Mouse (Mus musculus): ENCODE measurements around the gene Duox2.
A peak's percentile ranks its signal among the peaks of the same experiment; 100 is the strongest.

The Duox2 gene

DNA sequence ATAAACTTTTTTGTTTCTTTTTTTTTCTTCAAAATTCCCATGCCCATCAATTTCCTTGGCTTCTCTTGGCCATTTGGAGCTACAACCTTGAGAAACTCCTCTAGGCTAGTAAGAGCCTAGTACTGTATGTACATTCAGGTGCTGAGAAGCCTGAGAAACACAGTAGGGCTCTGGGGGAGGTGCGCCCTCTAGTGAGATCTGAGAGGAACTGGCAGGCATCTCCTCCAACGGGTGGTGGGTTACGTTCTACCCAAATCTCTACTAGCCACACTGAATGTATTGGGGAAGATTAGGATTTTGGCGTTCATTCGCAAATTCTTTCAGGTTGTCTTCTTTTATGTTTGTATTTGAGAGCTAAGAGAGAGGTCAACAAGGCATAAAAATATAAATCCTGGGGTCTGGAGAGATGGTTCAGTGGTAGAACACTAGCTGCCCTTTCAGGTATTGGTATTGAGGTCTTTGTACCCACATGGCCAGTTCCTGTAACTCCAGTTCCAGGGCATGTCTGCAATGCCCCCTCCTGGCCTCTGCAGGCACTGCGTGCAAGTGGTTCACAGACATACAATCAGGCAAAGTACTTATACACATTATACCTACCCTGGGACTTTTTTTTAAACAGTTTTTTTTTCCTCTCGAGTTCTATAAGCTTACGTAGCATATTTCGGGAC is 4.5 kb upstream of the Duox2 start:
- peak; percentile 67 for DNase-seq (ENCODE audit: extremely low spot score)

DNA sequence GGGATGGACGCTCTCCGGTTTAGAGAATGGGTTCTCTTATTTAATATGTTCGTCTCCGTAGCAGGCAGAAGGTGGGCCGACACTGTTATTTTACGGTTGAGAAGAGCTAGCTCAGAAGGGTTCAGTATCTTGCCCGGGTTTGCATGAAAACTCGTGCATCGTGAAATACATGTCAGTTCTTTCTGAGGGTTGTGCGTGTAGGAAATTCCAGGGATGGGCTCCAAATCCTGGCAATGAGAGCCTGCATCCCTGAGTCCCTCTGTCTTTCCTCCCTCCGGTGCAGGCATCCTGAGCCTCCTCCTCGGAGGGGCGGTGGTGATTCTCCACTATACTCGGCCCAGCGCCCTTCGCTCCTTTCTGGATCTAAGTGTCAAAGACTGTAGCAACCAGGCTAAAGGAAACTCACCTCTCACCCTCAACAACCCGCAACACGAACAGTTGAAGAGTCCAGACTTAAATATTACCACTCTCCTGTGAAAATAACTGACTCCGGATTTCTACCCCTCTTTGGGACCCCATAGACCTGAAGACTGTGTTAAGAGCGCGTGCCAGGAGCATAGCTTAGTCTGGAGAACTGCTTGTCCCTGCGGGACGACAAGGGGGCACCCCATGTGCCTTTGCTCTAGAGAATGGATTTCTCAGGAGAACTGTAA is 3.8 kb upstream of the Duox2 start:
- peak; percentile 2 for DNase-seq (ENCODE audit: extremely low spot score)

DNA sequence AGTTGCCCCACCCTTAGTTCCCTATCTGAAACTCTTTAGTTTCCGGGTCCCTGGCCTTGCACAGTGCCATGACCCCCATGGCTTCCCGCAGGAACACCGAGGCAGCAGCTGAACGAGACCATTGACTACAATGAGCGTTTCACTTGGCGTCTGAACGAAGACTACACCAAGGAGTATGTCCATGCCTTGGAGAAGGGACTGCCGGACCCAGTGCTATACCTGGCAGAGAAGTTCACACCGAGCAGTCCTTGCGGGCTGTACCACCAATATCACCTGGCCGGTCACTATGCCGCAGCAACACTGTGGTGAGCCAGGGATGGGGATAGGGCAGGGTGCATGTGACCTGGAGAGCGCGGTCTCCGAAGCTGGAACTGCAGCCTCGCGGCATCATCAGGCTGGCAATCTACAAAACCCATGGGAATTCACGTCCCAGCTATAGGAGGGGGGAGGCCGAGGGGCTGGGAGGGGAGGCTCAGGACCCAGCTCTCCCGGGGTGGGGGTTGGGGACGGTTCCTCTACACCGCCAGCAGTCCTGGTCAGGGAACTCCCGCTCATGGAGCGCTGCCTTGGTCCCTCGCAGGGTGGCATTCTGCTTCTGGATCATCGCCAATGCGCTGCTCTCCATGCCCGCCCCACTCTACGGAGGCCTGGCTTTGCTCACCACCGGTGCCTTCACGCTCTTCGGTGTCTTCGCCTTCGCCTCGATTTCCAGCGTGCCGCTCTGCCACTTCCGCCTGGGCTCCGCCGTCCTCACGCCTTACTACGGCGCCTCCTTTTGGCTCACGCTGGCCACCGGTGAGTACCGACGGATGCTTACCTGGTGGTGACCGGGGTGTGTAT is 3.1 kb upstream of the Duox2 start:
- peak; percentile 37 for DNase-seq (ENCODE audit: extremely low spot score)

DNA sequence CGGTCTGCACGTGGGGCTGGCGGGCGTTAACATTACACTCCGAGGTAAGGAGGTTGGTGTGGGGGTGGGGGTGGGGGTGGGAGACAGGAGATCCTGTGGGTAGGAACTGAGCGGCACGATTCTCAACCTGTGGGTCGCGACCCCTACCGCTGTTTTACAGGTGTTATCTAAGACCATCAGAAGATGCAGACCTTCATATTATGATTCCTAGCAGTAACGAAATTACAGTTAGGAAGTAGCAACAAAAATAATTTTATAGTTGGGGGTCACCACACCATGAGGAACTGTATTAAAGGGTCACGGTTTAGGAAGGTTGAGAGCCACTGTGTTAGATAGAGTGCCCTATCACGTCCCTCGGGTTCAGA is 2.4 kb upstream of the Duox2 start:
- DNase-seq (ENCODE audit: extremely low spot score), result no peak

DNA sequence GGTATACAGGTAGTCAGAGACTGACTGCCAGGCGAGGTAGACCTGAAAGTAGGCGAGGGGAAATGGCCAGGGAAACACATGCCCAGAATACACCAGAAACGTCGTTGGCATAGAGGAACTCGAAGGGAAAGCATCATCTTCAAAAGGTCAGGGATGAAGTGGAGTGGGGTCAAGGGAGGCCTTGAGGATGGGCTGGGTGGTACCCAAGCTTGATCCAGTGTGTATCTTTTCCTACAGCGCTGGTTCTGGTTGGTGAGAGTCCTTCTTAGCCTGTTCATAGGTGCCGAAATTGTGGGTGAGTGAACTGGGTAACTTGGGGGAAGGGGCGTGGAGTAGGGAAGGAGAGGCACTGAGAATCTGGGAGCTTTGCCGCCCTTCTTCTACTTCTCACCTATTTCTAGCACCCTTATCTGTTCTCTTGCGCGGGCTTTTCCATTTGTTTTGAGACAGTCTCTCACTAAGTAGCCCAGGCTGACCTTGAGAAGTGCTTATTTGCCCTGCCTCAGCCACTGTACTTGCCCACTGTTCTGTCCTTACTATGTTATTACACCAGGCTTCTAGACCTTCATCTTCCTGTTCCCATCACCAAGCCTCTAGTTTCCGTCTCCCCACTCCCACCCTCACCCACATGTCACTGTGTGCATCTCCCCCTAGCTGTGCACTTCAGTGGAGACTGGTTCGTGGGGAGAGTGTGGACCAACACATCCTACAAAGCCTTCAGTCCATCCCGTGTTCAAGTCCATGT is 1.8 kb upstream of the Duox2 start:
- peak; percentile 11 for DNase-seq (ENCODE audit: extremely low spot score)

DNA sequence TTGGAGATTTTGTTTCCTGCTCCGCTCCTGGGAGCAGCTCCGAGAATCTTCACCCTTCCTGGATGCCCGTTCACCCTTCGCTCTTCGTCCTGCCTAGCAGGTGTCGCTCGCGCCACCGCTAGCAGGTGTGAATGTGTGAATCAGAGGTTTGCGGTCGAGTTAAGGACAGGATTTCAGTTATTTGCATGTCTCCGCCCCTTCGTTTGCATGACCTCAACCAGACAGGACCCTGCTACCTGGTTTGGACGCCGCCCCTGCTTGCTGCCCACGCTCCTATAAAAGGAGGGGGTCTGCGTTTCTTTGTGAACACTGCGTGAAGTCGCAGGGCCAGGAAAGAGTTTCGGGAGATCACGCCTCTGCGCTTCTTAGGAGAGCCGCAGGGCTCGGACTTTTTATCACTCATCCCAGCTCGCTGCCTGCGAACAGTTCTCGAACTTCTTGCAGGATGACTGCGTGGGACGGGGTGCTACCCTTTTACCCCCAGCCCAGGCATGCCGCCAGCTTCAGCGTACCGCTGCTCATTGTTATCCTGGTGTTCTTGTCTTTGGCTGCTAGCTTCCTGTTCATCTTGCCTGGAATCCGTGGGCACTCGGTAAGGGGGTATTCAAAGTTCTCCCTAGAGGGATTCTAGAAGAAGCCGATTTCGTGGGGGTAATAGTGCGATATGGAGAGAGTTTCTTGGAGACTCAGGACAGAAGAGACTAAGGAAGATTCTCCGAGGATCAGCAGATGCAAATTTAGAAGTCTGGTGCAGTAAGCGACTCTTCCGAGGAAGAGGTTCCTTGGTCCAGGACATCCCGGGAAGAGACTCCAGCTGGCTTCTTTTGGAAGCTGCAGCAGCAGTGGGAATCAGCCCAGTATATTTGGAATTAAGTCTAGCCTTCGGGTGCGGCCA is 594 bp upstream of the Duox2 start, which contains the start of gene Duoxa2:
Gene Duoxa2, plus strand, starts transcription at position 305 of the 895 bp plus-strand sequence.
- peak; percentile 45 for DNase-seq (ENCODE audit: extremely low spot score)

DNA sequence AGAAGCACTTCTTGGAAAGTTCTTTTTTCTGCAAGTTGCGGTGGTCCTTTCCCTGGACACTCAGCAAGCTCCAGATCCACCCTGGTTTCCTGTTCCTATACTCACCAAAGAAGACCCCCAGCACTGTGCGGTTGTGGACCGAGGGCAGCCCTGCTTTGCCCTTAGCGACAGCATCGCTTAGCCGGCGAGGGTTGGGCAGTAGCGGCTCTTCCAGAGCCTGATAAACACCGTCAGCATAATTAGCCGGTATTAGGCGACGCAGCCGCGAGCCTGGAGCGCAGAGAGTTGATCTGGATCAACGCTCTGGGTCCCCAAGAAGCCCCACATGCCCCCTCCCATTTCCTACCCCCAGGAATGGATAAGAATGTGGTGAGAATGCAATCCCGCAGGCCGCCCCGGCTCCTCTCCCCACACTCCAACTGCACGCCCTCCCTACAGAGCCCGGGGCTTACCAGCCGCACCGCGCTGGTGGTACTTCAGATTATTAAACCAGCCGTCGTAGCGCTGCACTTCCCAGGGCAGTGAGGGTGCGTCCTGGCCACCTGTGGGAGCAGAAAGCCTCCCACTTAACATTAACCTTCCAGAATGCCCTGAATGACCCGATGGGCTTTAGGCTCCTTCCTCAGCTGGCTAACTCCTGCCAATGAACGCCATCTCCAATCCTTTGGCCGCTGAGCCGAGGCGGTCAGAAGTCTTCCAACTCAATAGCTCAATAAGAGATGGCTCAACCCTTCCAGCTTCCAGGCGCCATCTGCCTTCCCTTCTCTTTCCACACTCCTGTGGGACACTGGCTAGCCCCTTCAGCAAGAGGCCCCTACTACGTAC is 766 bp downstream of the Duox2 start:
- DNase-seq (ENCODE audit: extremely low spot score), result peak; percentile 36

DNA sequence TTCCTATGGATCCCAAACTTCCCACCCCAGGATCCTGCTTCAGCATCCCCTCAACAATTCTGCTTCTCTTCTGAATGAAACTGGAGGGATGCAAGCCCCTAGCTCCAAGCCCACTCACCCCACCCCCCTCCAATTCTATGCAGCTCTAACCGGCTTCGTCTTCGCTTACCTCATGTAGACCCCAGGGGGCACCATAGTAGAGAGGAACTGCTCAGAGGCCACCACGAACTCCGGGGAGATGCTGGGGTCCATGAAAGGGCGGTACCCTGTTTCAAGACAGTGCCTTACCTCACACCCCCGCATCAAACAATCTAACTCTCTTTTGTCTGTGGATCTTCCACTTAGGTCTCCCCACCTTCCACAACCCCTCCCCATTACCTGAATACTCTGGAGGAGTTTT is 3.3 kb downstream of the Duox2 start:
- peak; percentile 4 for DNase-seq (ENCODE audit: extremely low spot score)

DNA sequence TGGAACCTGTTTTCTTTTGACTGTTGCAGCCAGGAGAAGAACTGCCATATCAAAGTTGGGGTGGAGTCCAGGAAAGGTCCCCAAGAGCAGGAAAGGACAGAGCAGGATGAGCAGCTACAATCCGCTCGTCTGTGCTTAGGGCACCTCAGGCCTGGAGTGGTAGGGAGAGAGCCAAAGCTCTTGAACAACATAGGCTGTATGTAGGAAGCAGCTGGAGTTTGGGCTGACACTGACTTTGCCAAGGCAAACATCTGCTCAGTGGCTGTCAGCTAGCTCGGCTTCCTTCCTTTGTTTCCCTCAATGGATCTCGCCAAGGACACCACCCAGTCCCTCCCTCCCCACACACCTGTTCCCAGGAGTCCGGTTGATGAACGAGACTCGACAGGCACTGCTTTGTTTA is 12.1 kb downstream of the Duox2 start:
- no peak for DNase-seq (ENCODE audit: extremely low spot score)

DNA sequence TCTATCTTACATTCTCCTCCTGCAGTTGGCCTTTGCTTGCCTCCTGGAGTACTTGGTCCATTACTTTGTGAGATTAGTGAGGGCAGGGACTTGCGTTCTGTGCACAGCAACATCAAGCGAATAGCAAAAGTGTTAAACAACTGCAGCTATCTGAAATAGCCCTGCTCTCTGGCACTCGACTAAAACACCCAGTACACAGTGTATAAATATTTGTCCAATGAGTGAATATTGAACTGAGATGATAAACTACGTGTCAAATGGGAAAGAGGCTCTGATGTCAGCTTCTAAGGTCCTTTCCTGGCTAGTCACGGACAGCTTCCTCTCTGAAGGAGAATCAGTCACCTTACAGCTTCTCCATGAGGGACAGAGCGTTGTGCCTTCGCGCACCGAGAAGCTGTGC is 14.2 kb downstream of the Duox2 start:
- no peak for DNase-seq (ENCODE audit: extremely low spot score)

DNA sequence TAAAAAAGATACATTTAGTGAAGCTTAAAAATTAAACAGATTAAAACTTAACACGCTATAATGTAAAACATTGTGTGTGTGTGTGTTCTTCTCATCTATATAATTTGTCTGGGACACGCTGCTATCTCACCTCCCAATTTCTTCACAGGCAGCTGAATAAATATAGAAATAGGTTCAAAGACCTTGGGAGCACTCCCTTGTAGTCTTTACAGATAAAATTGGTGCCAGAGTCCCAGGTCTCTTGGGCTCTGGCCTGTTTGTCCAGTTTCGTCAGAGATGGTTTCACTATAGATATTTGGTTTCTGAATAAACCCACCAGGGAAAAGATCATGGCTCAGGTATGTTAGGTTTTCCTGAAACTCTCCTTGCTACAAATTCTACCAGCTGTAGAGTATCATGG is 19.5 kb downstream of the Duox2 start:
- no peak for DNase-seq (ENCODE audit: extremely low spot score)

DNA sequence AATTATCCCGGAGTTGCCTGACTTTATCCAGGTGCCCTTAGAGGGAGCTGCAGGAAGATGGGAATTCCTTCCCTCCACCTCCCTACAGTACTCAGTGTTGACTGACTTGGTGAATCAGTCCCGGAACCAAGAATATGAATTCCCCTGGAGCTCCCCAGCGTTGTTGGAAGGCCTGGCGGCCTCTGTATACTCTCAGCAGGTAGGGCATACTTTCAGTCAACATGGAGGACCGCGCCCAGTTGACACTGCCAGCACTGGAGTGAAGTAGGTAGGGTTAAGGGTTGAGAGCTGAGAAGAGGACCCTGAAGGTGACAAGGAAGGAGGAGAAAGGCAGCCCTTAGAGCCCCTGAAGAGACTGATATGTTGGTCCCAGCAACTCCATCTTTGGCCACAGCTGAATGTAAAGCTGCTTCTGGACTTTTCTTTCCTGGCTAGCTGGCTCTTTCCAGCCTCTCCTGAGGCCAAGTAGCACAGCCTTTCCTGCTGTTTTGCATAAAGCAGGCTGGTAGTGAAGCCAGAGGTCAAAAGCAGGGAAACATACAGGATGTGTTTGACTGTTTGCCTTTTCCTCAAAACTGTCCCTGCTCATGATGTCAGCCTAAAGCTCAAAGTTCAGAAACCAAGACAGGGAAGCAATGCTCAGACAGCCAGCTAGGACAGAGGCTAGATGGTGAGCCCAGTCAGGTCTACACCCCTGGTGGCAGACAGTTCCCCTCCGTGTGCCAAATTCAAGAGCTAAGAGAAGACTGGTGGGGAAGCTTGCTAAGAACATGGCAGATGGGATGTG is 31.6 kb downstream of the Duox2 start:
- no peak for DNase-seq (ENCODE audit: extremely low spot score)

DNA sequence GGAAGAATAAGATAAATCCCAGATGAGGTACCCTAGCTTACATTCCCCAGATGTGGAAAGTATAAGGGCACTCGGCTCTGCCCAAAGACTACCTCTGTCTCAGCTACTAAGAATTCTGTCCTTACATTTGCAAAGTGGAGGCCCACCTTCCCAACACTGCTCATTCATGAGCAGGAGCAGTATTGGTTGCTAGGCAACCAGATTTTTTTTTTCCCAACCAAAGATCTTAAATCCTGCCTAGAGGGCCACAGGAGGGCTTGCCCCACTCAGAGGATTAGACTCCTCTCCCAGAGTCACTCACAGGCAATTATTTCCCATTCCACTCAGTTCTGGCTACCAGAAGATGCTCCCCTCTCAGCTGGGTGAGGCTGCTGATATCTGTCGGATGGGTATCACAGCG is 33.6 kb downstream of the Duox2 start:
- DNase-seq (ENCODE audit: extremely low spot score), result peak; percentile 34

DNA sequence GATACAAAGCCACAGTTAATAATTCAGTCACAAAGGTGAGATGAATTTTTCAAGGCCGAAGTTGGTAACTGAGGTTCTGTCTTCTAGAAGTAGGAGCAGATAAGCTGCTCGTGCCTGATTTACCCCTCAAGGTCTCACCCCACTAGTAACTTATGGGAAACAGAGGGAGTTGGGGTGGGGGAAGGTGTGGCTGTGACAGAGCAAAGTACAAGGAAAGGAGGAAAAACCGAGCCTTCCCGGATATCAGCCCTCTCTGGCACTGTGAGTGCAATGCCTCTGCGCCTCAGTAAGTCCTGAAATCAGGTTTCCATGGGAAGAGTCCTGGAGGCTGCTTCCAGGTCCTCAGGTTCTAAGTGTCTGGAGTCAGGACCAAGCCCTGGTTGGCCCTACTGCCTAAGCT is 37.5 kb downstream of the Duox2 start:
- no peak for DNase-seq (ENCODE audit: extremely low spot score)

DNA sequence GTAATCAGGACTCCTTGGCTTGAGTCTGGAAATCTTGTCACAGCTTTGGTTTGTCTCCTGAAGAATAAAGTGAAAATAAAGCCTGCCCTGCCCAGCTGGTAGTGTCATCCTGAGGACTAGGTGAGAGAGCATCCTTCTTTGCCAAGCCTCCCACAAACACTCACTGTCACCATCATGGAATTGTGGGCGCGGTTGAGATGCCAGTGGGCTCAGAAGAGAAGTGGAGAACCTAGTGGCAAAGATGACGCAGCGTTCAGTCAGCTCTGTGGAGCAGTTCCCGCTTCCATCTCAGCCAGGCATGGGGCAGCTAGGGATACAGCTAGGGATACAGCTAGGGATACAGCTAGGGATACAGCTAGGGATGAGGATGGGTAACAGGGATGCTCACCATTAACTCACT is 42.3 kb downstream of the Duox2 start:
- DNase-seq (ENCODE audit: extremely low spot score), result no peak

DNA sequence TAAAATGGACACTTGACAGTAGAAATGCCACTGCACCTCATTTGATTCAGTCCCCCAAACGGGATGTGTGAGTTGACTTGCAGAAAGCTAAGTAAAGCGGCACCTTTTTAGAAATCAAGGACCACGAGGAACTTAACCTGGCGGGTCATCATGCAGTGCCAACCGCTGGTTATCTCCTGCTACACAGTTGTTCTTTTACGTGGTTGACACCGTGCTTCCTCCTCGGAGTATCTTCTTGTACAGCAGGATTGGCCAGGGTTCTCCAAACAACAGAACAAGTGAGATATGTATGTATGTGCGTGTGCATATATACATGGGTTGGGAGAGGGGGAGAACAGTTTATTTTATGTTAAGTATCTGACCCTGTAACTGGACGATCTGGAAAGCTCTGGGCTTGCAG is 50.5 kb downstream of the Duox2 start:
- DNase-seq (ENCODE audit: extremely low spot score), result no peak

DNA sequence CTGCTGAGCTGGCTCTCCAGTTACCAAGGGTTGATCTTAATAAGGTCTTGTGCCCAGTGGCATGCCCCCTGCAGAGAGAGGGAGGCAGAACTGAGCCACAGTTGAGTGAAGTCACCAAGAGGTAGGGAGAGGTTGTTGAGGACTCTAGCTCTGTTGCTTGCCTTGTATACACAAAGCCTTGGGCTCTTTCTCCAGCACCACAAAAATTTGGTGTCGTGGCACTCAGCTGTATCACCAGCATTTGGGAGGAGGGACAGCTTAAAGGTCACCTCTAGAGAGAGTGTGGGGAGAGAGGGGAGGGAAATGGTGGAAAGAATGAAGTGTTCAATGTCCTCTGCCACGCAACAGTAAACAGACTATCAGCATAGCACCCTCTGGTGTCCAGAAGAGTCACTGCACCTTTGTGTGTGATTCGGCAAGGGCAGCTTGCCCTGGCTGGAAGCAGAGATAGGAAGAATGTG is 54.5 kb downstream of the Duox2 start:
- DNase-seq (ENCODE audit: extremely low spot score), result peak; percentile 72

DNA sequence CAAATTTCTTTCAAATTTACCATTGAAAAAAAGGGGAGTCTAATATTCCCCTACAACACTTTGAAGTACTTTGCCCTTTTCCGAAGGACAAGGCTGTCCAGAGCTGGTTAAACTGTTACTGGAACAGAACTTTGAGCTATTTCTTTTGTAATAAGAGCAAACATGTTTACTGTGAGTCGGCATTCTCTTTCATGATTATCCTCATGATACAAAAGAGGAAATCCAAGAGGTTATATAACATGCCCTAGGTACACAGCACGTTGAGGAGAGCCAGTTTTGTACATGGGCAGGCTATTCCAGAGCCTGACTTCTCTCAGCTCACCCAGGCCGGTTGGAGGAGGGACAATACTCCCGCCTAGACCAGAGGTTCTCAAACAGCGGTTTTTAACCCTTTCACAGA is 56.3 kb downstream of the Duox2 start:
- no peak for DNase-seq (ENCODE audit: extremely low spot score)

DNA sequence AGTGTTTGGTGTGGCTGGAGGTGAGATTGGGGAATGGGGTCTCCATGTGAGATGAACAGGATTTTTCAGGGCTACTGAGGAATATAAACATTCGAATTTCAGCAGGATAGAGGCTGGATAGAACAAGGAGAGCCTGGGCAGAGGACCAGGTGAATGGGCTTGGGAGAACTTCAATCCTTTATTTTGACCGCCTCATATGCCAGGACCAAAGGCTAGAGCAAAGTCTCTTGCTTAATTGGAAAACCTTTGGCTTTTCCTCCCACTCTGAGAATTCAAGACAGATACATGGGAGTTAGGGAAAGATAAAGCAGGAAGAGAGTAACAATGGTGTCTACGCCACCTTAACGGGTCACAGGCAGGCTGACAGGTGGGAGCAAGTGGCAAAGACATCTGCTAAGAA is 57.0 kb downstream of the Duox2 start:
- DNase-seq (ENCODE audit: extremely low spot score), result no peak
